Mouse (Mus musculus) embryonic facial prominence, embryonic 15.5 days (tissue): ENCODE measurements around the gene Tnni3k. TPM values are rescaled to one million over a fixed set of nuclear protein-coding genes. Genes with fewer than 3 reads are reported as not detected.
"Not testable (repeated sequence)": the region's sequence is repeated elsewhere in the genome, so short reads cannot be mapped to it uniquely, and the experiment has no call there.

Experiments used
- ATAC-seq: fragments of 200-750 bp; cut with Nextera tagmentation; 2 replicates; pipeline ENCODE4 v1.8.0; 2017; ENCODE audit warnings: low read depth, moderate TSS enrichment; ENCODE audit not compliant: insufficient number of reproducible peaks, low FRiP score, low TSS enrichment
- H3K27ac ChIP-seq: fragments of 300-500 bp; sonication (generic); replicated peaks from 2 replicates; pipeline ENCODE4 v1.5.1; 2015; ENCODE audit warnings: mild to moderate bottlenecking, inconsistent platforms
- H3K27me3 ChIP-seq: fragments of 300-500 bp; sonication (generic); 2 replicates; pipeline ENCODE4 v1.6.1; 2015; ENCODE audit warnings: inconsistent platforms
- H3K36me3 ChIP-seq: fragments of 300-500 bp; sonication (generic); 2 replicates; pipeline ENCODE4 v1.6.1; 2015; ENCODE audit warnings: mild to moderate bottlenecking, inconsistent platforms
- H3K4me1 ChIP-seq: fragments of 300-500 bp; sonication (generic); 2 replicates; pipeline ENCODE4 v1.6.1; 2015; ENCODE audit warnings: inconsistent platforms
- H3K4me2 ChIP-seq: fragments of 300-500 bp; sonication (generic); replicated peaks from 2 replicates; pipeline ENCODE4 v1.6.1; 2015; ENCODE audit warnings: mild to moderate bottlenecking, inconsistent platforms
- H3K4me3 ChIP-seq: fragments of 300-500 bp; sonication (generic); replicated peaks from 2 replicates; pipeline ENCODE4 v1.5.1; 2015; ENCODE audit warnings: mild to moderate bottlenecking, inconsistent platforms
- H3K9ac ChIP-seq: fragments of 300-500 bp; sonication (generic); 2 replicates; pipeline ENCODE4 v1.6.1; 2015; ENCODE audit warnings: inconsistent platforms
- H3K9me3 ChIP-seq: fragments of 300-500 bp; sonication (generic); replicated peaks from 2 replicates; pipeline ENCODE4 v1.6.1; 2016; ENCODE audit warnings: inconsistent platforms
- WGBS: fragments of 180-500 bp; shearing (Covaris S2); methylation state at CpG from one replicate; pipeline ENCODE4 v1.1.7; 2015; 5-methylcytosine and 5-hydroxymethylcytosine counted together
- polyA plus RNA-seq: library from polyadenylated mRNA; unstranded; fragments of >200 nt; fragmentation: Nextera tagmentation; extraction: Ambion mirVana; gene quantifications from 2 replicates; pipeline ENCODE4 v1.2.1, GENCODE M21; 2015

Tnni3k gene
- polyA plus RNA-seq, 1 experiment from 2014 or later, result not detected

GRCm38 (mm10) chr3:154825739-154826138, 229.5 kb downstream of the Tnni3k start:
- Histone ChIP-seq H3K36me3 (no peaks in the 10 kb centered on the region), H3K27me3 (no peaks in the 10 kb centered on the region), H3K4me3 (no peak overlapping the region), H3K9ac (no peak overlapping the region), H3K4me1 (no peaks in the 10 kb centered on the region), H3K9me3 (no peaks in the 10 kb centered on the region), H3K4me2 (no peak overlapping the region), H3K27ac (no peak overlapping the region)
- no peak for ATAC-seq
- WGBS, result 75% methylated on average over 3 of the region's 3 CpGs

GRCm38 (mm10) chr3:154824713-154825112, 230.5 kb downstream of the Tnni3k start:
- no peak for ATAC-seq
- Histone ChIP-seq H3K4me2 (no peak overlapping the region), H3K36me3 (no peaks in the 10 kb centered on the region), H3K4me3 (no peak overlapping the region), H3K4me1 (no peaks in the 10 kb centered on the region), H3K9me3 (no peaks in the 10 kb centered on the region), H3K27ac (no peak overlapping the region), H3K9ac (no peak overlapping the region), H3K27me3 (no peaks in the 10 kb centered on the region)
- 82% methylated on average over 4 of the region's 4 CpGs for WGBS

GRCm38 (mm10) chr3:154819684-154820083, 235.5 kb downstream of the Tnni3k start:
- H3K27me3 ChIP-seq, H3K36me3 ChIP-seq, H3K4me3 ChIP-seq, H3K4me2 ChIP-seq, H3K27ac ChIP-seq, H3K9ac ChIP-seq, H3K4me1 ChIP-seq, H3K9me3 ChIP-seq, ATAC-seq: not testable (repeated sequence)
- WGBS, result 9% methylated on average over 5 of the region's 5 CpGs

- no peaks in the 10 kb centered on the region for H3K9me3 ChIP-seq
- H3K4me1 ChIP-seq, result no peaks in the 10 kb centered on the region
- no peak overlapping the region for H3K27ac ChIP-seq
- no peak for ATAC-seq
- H3K4me3 ChIP-seq, result no peak overlapping the region
- no peak overlapping the region for H3K4me2 ChIP-seq
- H3K36me3 ChIP-seq, result no peaks in the 10 kb centered on the region
- 6% methylated on average over 7 of the region's 7 CpGs for WGBS
- no peak overlapping the region for H3K9ac ChIP-seq
- H3K27me3 ChIP-seq, result no peaks in the 10 kb centered on the region
Observed at GRCm38 (mm10) chr3:154817732-154818131, 237.5 kb downstream of the Tnni3k start.

- H3K4me2 ChIP-seq, result no peak overlapping the region
- H3K4me1 ChIP-seq, result no peaks in the 10 kb centered on the region
- WGBS, result 32% methylated on average over 19 of the region's 19 CpGs
- peak; percentile 83 for ATAC-seq
- H3K4me3 ChIP-seq, result no peak overlapping the region
- H3K9ac ChIP-seq, result no peak overlapping the region
- H3K9me3 ChIP-seq, result no peaks in the 10 kb centered on the region
- H3K27ac ChIP-seq, result no peak overlapping the region
- no peaks in the 10 kb centered on the region for H3K27me3 ChIP-seq
- no peaks in the 10 kb centered on the region for H3K36me3 ChIP-seq
Observed at GRCm38 (mm10) chr3:154816801-154817625, 238.2 kb downstream of the Tnni3k start.

- H3K9me3 ChIP-seq, result no peaks in the 10 kb centered on the region
- H3K4me1 ChIP-seq, result no peaks in the 10 kb centered on the region
- H3K4me2 ChIP-seq, result no peak overlapping the region
- H3K36me3 ChIP-seq, result no peaks in the 10 kb centered on the region
- no peak overlapping the region for H3K4me3 ChIP-seq
- no peaks in the 10 kb centered on the region; the same call in 1 of the 2 replicates for H3K27me3 ChIP-seq
- ATAC-seq, result no peak
- WGBS, result 62% methylated on average over 3 of the region's 3 CpGs
- H3K27ac ChIP-seq, result no peak overlapping the region
- no peak overlapping the region for H3K9ac ChIP-seq
Observed at GRCm38 (mm10) chr3:154816231-154816630, 239.0 kb downstream of the Tnni3k start.

GRCm38 (mm10) chr3:154815606-154816005, 239.6 kb downstream of the Tnni3k start:
- no peak for ATAC-seq
- H3K4me3 ChIP-seq, result no peak overlapping the region

DNA sequence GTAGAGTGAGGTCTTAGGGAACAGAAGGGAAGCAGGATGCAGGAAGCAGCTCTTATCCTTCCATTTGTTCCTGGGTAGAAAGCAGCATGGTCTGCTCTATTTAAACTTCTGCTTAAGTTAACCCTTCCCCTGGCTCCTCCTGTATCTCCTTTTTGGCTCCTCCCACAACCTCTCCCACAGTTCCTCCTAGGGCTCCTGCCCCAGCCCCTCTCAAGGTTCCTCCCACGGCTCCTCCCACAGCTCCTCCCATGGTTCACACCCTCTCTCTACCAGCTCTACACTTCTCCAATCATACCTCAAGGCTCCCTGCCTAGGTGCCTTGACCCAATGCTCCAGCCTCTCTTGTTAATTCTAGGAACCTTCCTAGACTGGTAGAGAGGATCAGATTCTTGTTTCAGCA, 242.3 kb downstream of the Tnni3k start:
- Histone ChIP-seq H3K9me3 (no peaks in the 10 kb centered on the region), H3K4me3 (no peak overlapping the region), H3K4me2 (no peak overlapping the region), H3K9ac (no peak overlapping the region), H3K27ac (no peak overlapping the region), H3K27me3 (no peaks in the 10 kb centered on the region; the same call in 1 of the 2 replicates), H3K4me1 (no peaks in the 10 kb centered on the region), H3K36me3 (no peaks in the 10 kb centered on the region)
- WGBS, result 59% methylated on average over 1 of the region's 1 CpGs
- no peak for ATAC-seq

More at GRCm38 (mm10) chr3:154815606-154816005, 239.6 kb downstream of the Tnni3k start:
- Histone ChIP-seq H3K27me3 (no peaks in the 10 kb centered on the region; the same call in 1 of the 2 replicates), H3K9ac (no peak overlapping the region), H3K4me1 (no peaks in the 10 kb centered on the region), H3K4me2 (no peak overlapping the region), H3K27ac (no peak overlapping the region), H3K36me3 (no peaks in the 10 kb centered on the region), H3K9me3 (no peaks in the 10 kb centered on the region)
- WGBS, result 15% methylated on average over 2 of the region's 2 CpGs

- no peak for ATAC-seq
- no peak overlapping the region for H3K27ac ChIP-seq
- H3K9me3 ChIP-seq, result no peaks in the 10 kb centered on the region
- H3K4me3 ChIP-seq, result no peak overlapping the region
- H3K4me1 ChIP-seq, result no peaks in the 10 kb centered on the region
- H3K4me2 ChIP-seq, result no peak overlapping the region
- H3K27me3 ChIP-seq, result no peaks in the 10 kb centered on the region; the same call in 1 of the 2 replicates
- H3K36me3 ChIP-seq, result no peaks in the 10 kb centered on the region
- no peak overlapping the region for H3K9ac ChIP-seq
- WGBS, result 65% methylated on average over 9 of the region's 9 CpGs
Observed at GRCm38 (mm10) chr3:154811833-154812232, 243.4 kb downstream of the Tnni3k start.

DNA sequence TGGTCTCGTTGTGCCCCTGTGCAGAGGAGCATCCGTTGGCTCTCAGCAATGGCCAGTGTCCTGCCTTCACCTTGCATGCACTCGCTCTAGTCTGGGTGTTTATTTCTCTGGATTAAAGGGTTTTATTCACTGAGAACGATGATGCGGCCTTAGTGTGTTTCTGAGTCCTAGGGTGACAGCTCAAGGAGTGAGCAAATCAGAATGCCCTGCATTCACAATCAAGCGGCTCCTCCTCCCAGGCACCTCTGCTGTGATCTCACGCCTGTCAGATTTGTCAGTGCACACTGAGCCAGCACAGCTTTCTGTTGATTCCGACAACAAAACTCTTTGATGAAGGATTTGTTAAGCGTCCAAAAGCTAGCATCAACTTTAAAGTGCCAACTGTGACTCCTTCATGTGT, 243.9 kb downstream of the Tnni3k start:
- Histone ChIP-seq H3K4me3 (no peak overlapping the region), H3K4me2 (no peak overlapping the region), H3K9me3 (no peaks in the 10 kb centered on the region), H3K27ac (no peak overlapping the region), H3K27me3 (no peaks in the 10 kb centered on the region; the same call in 1 of the 2 replicates), H3K4me1 (no peaks in the 10 kb centered on the region), H3K9ac (no peak overlapping the region), H3K36me3 (no peaks in the 10 kb centered on the region)
- no peak for ATAC-seq
- WGBS, result 51% methylated on average over 9 of the region's 9 CpGs

GRCm38 (mm10) chr3:154810273-154810870, 244.8 kb downstream of the Tnni3k start:
- H3K36me3 ChIP-seq, result no peaks in the 10 kb centered on the region
- no peak overlapping the region for H3K4me2 ChIP-seq
- no peak overlapping the region for H3K4me3 ChIP-seq
- no peaks in the 10 kb centered on the region for H3K4me1 ChIP-seq
- WGBS, result 73% methylated on average over 7 of the region's 7 CpGs
- H3K9me3 ChIP-seq, result no peaks in the 10 kb centered on the region
- no peak overlapping the region for H3K27ac ChIP-seq
- no peaks in the 10 kb centered on the region; the same call in 1 of the 2 replicates for H3K27me3 ChIP-seq
- H3K9ac ChIP-seq, result no peak overlapping the region
- no peak for ATAC-seq
